Mouse (Mus musculus) forebrain, embryonic 15.5 days (tissue): ENCODE results near the gene Mrps21. TPM values are rescaled to one million over a fixed set of nuclear protein-coding genes. Genes with fewer than 3 reads are reported as not detected.
A peak's percentile ranks its signal among the peaks of the same experiment; 100 is the strongest.
"Not testable (repeated sequence)": the region's sequence is repeated elsewhere in the genome, so short reads cannot be mapped to it uniquely, and the experiment has no call there.

Source experiments
- ATAC-seq: fragments of 200-750 bp; cut with Nextera tagmentation; replicated peaks from 2 replicates; pipeline ENCODE4 v1.8.0; 2017; ENCODE audit warnings: mild to moderate bottlenecking, moderate TSS enrichment, moderate library complexity
- H3K27ac ChIP-seq: fragments of 300-500 bp; sonication (generic); replicated peaks from 2 replicates; pipeline ENCODE4 v1.5.1; 2015; ENCODE audit warnings: mild to moderate bottlenecking, inconsistent platforms
- H3K27me3 ChIP-seq: fragments of 300-500 bp; sonication (generic); 2 replicates; pipeline ENCODE4 v1.6.1; 2015; ENCODE audit warnings: inconsistent platforms
- H3K36me3 ChIP-seq: fragments of 300-500 bp; sonication (generic); 2 replicates; pipeline ENCODE4 v1.6.1; 2015; ENCODE audit warnings: mild to moderate bottlenecking, inconsistent platforms
- H3K4me1 ChIP-seq: fragments of 300-500 bp; sonication (generic); 2 replicates; pipeline ENCODE4 v1.6.1; 2015; ENCODE audit warnings: inconsistent platforms
- H3K4me2 ChIP-seq: fragments of 300-500 bp; sonication (generic); replicated peaks from 2 replicates; pipeline ENCODE4 v1.6.1; 2015; ENCODE audit warnings: mild to moderate bottlenecking, inconsistent platforms
- H3K4me3 ChIP-seq: fragments of 300-500 bp; sonication (generic); 2 replicates; pipeline ENCODE4 v1.5.1; 2015; ENCODE audit warnings: mild to moderate bottlenecking, inconsistent platforms
- H3K9ac ChIP-seq: fragments of 300-500 bp; sonication (generic); replicated peaks from 2 replicates; pipeline ENCODE4 v1.6.1; 2015; ENCODE audit warnings: mild to moderate bottlenecking, inconsistent platforms
- H3K9me3 ChIP-seq: fragments of 300-500 bp; sonication (generic); 2 replicates; pipeline ENCODE4 v1.6.1; 2016; ENCODE audit warnings: inconsistent platforms
- WGBS: fragments of 180-500 bp; shearing (Covaris S2); methylation state at CpG from one replicate; pipeline ENCODE4 v1.1.7; 2015; ENCODE audit warnings: mixed read lengths; 5-methylcytosine and 5-hydroxymethylcytosine counted together
- polyA plus RNA-seq: library from polyadenylated mRNA; unstranded; fragments of >200 nt; fragmentation: Nextera tagmentation; extraction: Ambion mirVana; gene quantifications from 2 replicates; pipeline ENCODE4 v1.2.1, GENCODE M21; 2015

Mrps21 gene
- polyA plus RNA-seq, 1 experiment from 2014 or later = 294 TPM

DNA sequence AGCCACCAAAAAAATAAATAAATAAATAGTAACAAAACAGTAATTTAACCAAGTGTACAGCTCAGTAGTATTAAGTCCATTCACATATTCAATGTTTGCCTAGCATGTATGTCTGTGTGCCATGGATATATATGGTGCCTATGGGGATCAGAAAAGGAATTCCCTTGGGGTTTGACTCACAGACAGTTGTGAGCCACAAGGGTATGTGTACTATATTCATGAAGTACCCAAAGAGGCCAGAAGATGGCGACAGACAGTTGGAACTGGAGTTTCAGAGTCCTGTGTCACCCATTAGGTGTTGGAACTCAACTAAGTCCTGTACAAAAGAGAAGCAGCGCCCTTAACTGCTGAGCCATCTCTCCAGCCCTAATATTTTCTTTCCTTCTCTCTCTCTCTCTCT lies 9.5 kb downstream of the Mrps21 start:
- Histone ChIP-seq H3K9me3 (no peaks in the 10 kb centered on the region), H3K9ac (no peak overlapping the region), H3K4me1 (no peaks in the 10 kb centered on the region), H3K36me3 (peaks cover 15% of the 10 kb centered on the region; the same call in 1 of the 2 replicates), H3K27ac (no peak overlapping the region), H3K27me3 (no peaks in the 10 kb centered on the region), H3K4me2 (no peak overlapping the region), H3K4me3 (no peak overlapping the region)
- 0 out of 2 replicates have a peak, but pooled peaks have one; percentile 46 for ATAC-seq
- WGBS = 27% methylated on average over 2 of the region's 2 CpGs

GRCm38 (mm10) chr3:95861216-95861615 lies 10.1 kb downstream of the Mrps21 start:
- H3K9ac ChIP-seq = no peak overlapping the region
- H3K36me3 ChIP-seq = peaks cover 15% of the 10 kb centered on the region; the same call in 1 of the 2 replicates
- no peaks in the 10 kb centered on the region for H3K9me3 ChIP-seq
- peaks cover 4% of the 10 kb centered on the region for H3K4me1 ChIP-seq
- H3K4me2 ChIP-seq = no peak overlapping the region
- ATAC-seq = no peak
- H3K27me3 ChIP-seq = no peaks in the 10 kb centered on the region
- no peak overlapping the region for H3K27ac ChIP-seq
- WGBS = 79% methylated on average over 10 of the region's 10 CpGs
- H3K4me3 ChIP-seq = no peak overlapping the region

- Histone ChIP-seq H3K9ac (no peak overlapping the region), H3K4me3 (no peak overlapping the region), H3K4me1 (peaks cover 7% of the 10 kb centered on the region), H3K27me3 (no peaks in the 10 kb centered on the region), H3K9me3 (no peaks in the 10 kb centered on the region), H3K27ac (no peak overlapping the region), H3K4me2 (no peak overlapping the region), H3K36me3 (peaks cover 12% of the 10 kb centered on the region; the same call in 1 of the 2 replicates)
- no peak for ATAC-seq
- 85% methylated on average over 3 of the region's 3 CpGs for WGBS
Observed at GRCm38 (mm10) chr3:95860323-95860722, 11.0 kb downstream of the Mrps21 start.

DNA sequence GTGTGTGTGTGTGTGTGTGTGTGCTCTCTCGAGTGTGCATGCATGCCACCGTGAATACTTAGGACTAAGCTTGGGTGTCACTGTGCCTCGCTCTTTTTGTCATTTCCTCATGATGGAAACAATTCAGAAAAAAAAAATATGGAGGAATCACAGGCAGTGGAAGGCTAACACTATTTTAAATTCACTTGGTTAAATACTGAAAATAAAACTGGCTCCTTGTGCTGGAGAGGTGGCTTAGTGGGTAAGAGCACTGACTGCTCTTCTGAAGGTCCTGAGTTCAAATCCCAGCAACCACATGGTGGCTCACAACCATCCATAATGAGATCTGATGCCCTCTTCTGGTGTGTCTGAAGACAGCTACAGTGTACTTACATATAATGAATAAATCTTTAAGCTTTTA lies 13.0 kb downstream of the Mrps21 start:
- not testable (repeated sequence) for H3K4me2 ChIP-seq, H3K27me3 ChIP-seq, H3K4me3 ChIP-seq, ATAC-seq, H3K9ac ChIP-seq, H3K9me3 ChIP-seq, H3K27ac ChIP-seq, H3K36me3 ChIP-seq
- 91% methylated on average over 3 of the region's 3 CpGs for WGBS
- peaks cover 18% of the 10 kb centered on the region for H3K4me1 ChIP-seq

DNA sequence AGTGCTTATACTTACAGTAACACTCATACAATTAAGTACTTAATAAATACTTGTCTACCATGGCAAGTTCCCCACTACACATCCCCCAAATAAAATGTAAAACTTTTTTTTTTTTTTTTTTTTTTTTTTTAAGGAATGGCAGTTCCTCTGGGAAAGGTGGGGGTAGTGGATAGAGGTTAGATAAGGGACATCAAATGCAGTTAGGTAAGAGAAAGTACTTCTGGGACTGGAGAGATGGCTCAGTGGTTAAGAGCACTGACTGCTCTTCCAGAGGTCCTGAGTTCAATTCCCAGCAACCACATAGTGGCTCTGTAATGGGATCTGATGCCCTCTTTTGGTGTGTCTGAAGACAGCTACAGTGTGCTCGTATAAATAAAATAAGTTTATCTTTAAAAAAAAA lies 14.3 kb downstream of the Mrps21 start:
- H3K36me3 ChIP-seq = peaks cover 16% of the 10 kb centered on the region
- H3K9ac ChIP-seq, H3K9me3 ChIP-seq, H3K4me3 ChIP-seq, ATAC-seq, H3K27me3 ChIP-seq, H3K4me2 ChIP-seq, H3K27ac ChIP-seq: not testable (repeated sequence)
- WGBS = 72% methylated on average over 1 of the region's 1 CpGs
- peaks cover 18% of the 10 kb centered on the region for H3K4me1 ChIP-seq

- H3K4me1 ChIP-seq = peaks cover 18% of the 10 kb centered on the region
- peak overlapping the region; percentile 72 for H3K27ac ChIP-seq
Observed at GRCm38 (mm10) chr3:95856115-95856514, 15.2 kb downstream of the Mrps21 start.

GRCm38 (mm10) chr3:95855502-95856089 lies 15.7 kb downstream of the Mrps21 start, which contains the start of gene Prpf3:
TSS of gene Prpf3 (minus strand) at chr3:95855885.
- Histone ChIP-seq H3K27me3 (no peaks in the 10 kb centered on the region), H3K36me3 (peaks cover 27% of the 10 kb centered on the region), H3K27ac (peak within 1 kb of the TSS; percentile 72), H3K4me2 (peak within 1 kb of the TSS; percentile 76), H3K9me3 (no peaks in the 10 kb centered on the region), H3K4me1 (peaks cover 18% of the 10 kb centered on the region), H3K4me3 (peak within 1 kb of the TSS; percentile 95), H3K9ac (peak within 1 kb of the TSS; percentile 87)
- peak; percentile 99 for ATAC-seq
- WGBS = under 1% methylated on average over 56 of the region's 56 CpGs

More at GRCm38 (mm10) chr3:95856115-95856514, 15.2 kb downstream of the Mrps21 start:
- no peaks in the 10 kb centered on the region for H3K27me3 ChIP-seq
- peaks cover 21% of the 10 kb centered on the region for H3K36me3 ChIP-seq
- H3K4me3 ChIP-seq = peak overlapping the region; percentile 95
- no peaks in the 10 kb centered on the region for H3K9me3 ChIP-seq
- H3K4me2 ChIP-seq = peak overlapping the region; percentile 76
- WGBS = 25% methylated on average over 7 of the region's 7 CpGs
- H3K9ac ChIP-seq = peak overlapping the region; percentile 87
- ATAC-seq = no peak; the same call in 1 of the 2 replicates

- 95% methylated on average over 8 of the region's 8 CpGs for WGBS
Observed at GRCm38 (mm10) chr3:95851317-95851716, 20.0 kb downstream of the Mrps21 start.

GRCm38 (mm10) chr3:95850611-95851010 lies 20.7 kb downstream of the Mrps21 start:
- Histone ChIP-seq H3K9ac (no peak overlapping the region), H3K9me3 (no peaks in the 10 kb centered on the region), H3K4me2 (no peak overlapping the region), H3K27me3 (no peaks in the 10 kb centered on the region), H3K36me3 (peaks cover 74% of the 10 kb centered on the region), H3K27ac (no peak overlapping the region), H3K4me3 (no peak overlapping the region), H3K4me1 (peaks cover 12% of the 10 kb centered on the region)
- no peak for ATAC-seq
- 88% methylated on average over 4 of the region's 4 CpGs for WGBS

More at GRCm38 (mm10) chr3:95851317-95851716, 20.0 kb downstream of the Mrps21 start:
- no peaks in the 10 kb centered on the region for H3K9me3 ChIP-seq
- no peak overlapping the region for H3K4me2 ChIP-seq
- ATAC-seq = no peak
- H3K4me3 ChIP-seq = no peak overlapping the region
- no peak overlapping the region for H3K27ac ChIP-seq
- H3K36me3 ChIP-seq = peaks cover 68% of the 10 kb centered on the region
- peaks cover 15% of the 10 kb centered on the region for H3K4me1 ChIP-seq
- H3K27me3 ChIP-seq = no peaks in the 10 kb centered on the region
- H3K9ac ChIP-seq = no peak overlapping the region

DNA sequence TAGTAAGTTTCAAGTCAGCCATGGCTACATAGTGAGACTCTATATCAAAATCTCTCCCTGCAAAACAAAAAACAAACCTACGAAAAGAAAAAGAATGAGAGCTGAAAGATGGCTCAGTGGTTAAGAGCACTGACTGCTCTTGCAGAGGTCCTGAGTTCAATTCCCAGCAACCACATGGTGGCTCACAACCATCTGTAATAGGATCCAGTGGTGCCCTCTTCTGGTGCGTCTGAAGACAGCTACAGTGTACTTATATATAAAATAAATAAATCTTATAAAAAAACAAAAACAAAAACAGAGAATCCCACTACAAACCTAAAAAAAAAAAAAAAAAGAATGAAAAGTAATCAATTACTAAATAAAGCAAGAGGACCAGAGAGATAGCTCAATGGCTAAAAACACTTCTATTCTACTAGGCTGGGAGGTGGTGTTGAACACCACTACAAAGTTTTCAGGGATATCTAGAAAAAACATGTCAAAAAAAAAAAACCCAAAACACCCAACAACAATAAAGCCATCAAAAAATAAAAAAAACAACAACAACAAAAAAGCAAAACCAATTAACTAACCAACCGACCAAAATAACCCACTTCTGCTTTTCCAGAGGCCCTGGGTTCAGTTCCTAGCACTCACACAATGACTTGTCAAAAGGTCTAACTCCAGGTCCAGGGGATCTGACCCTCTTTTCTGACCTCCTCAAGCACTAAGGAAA lies 28.7 kb downstream of the Mrps21 start:
- no peaks in the 10 kb centered on the region for H3K27me3 ChIP-seq
- WGBS = 91% methylated on average over 3 of the region's 3 CpGs
- no peak overlapping the region for H3K4me2 ChIP-seq
- no peak overlapping the region for H3K9ac ChIP-seq
- no peak overlapping the region for H3K4me3 ChIP-seq
- no peaks in the 10 kb centered on the region for H3K4me1 ChIP-seq
- no peak for ATAC-seq
- no peaks in the 10 kb centered on the region for H3K9me3 ChIP-seq
- H3K36me3 ChIP-seq = peaks cover 84% of the 10 kb centered on the region
- no peak overlapping the region for H3K27ac ChIP-seq

GRCm38 (mm10) chr3:95839250-95839649 lies 32.1 kb downstream of the Mrps21 start:
- no peak for ATAC-seq
- Histone ChIP-seq H3K27me3 (no peaks in the 10 kb centered on the region), H3K9me3 (no peaks in the 10 kb centered on the region), H3K4me1 (no peaks in the 10 kb centered on the region), H3K36me3 (peaks cover 80% of the 10 kb centered on the region), H3K9ac (no peak overlapping the region), H3K4me3 (no peak overlapping the region), H3K4me2 (no peak overlapping the region), H3K27ac (no peak overlapping the region)
- 91% methylated on average over 2 of the region's 2 CpGs for WGBS

DNA sequence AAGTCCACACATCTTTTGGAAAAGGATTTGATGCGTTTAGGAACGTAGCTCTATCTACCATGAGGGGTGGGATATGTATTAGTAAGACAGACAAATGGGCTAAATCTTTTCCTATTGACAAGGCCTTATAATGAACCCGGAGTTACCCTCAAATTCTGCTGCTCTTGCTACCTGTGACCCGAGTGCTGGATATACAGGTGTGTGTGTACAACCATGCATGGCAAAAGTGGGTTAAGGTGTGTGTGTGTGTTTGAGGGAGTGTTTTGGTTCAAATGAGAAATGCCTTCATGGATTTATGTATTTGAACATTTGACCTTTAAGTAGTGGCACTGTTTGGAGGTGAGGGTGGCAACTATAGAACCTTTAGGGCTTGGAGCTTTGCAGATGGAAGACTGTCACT lies 42.3 kb downstream of the Mrps21 start:
- Histone ChIP-seq H3K36me3 (peaks cover 63% of the 10 kb centered on the region), H3K9ac (no peak overlapping the region), H3K27me3 (no peaks in the 10 kb centered on the region), H3K27ac (no peak overlapping the region), H3K4me2 (no peak overlapping the region), H3K9me3 (no peaks in the 10 kb centered on the region), H3K4me1 (no peaks in the 10 kb centered on the region), H3K4me3 (no peak overlapping the region)
- WGBS = 95% methylated on average over 4 of the region's 4 CpGs
- ATAC-seq = no peak
